Mouse (Mus musculus) small intestine, adult 10 weeks (tissue): Measurements from ENCODE around the gene Obox6. TPM values are rescaled to one million over a fixed set of nuclear protein-coding genes. Genes with fewer than 3 reads are reported as not detected.

Experiments
- polyA plus RNA-seq: library from polyadenylated mRNA; stranded (reverse); fragments of 350-450 nt; fragmentation: Illumina TruSeq; extraction: RNeasy Lipid Tissue Mini Kit (QIAGEN cat#74804); gene quantifications from one replicate; pipeline ENCODE4 v1.2.3, GENCODE M21; 2014; ENCODE audit warnings: low replicate concordance

Gene Obox6
- polyA plus RNA-seq = not detected

DNA sequence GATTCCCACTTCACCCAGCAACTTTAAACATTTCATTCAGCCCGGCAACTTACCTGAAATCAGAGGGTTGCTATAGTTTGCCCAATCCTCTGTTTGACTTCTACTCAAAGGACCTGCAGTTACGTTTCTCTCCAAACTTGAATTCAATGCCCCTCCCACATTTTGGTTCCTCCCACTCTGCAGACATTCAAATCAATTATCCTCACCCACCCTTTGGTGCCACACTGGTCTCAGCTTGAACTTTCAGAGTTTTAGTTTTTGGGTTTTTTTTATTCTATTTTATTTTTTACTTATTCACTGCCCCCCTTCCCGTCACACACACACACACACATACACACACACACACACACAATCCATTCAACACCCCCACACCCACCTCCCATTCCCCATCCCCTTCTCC lies at the start of gene Obox6:
Obox6 (minus strand) TSS at position 101 of the 400 bp plus-strand sequence.

DNA sequence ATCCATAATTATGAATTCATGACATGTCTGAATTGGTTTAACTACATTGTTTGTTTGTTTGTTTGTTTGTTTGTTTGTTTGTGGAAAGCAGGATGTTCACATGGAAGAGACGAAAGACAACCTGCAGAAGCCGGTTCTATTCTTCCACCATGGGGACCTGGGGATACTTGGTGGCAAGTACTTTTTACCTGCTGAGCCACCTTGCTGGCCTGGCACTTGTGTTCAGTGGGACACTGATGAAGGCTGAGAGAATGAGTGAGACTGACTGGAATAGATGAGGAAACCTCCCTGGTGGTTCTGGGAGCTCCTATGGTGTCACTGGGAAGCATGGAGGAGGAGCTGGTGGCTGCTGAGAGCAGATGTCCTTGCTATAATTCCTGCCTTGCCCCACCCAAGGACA lies 42.8 kb upstream of the Obox6 start, which contains the start of gene Crxos:
Crxos (plus strand) TSS at position 301 of the 400 bp plus-strand sequence.

DNA sequence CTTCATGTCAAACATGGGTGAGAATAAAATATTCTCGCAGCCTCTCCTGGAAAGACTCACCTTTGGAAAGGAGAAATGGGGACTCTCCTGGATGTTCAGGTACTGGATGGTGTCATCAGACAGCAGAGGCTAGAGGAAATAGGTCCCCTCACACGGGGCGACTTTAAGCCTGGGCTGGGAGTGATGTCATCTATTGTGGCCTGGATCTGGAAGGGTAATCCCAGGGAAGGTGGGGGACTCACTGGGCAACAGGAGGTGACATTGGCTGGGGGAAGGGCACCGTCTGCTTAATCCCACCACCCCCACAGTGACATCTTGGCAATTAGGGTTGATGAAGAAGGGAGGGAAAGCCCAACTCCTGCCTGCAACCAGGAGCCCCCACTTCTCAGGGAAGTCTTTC lies 40.3 kb upstream of the Obox6 start, which contains the start of gene Crx:
Crx (minus strand) TSS at position 213 of the 400 bp plus-strand sequence.

Other genes with a start within 250 kb of the Obox6 start
- gene Obox3, start 199.8 kb downstream of the Obox6 start, polyA plus RNA-seq = not detected
- not detected for gene Obox5, start 89.5 kb downstream of the Obox6 start, polyA plus RNA-seq
- gene Crx, start 40.3 kb upstream of the Obox6 start, polyA plus RNA-seq = not detected
- not detected for gene Crxos, start 42.9 kb upstream of the Obox6 start, polyA plus RNA-seq
- gene Selenow, start 82.7 kb upstream of the Obox6 start, polyA plus RNA-seq = 1.4 TPM
- gene Nop53, start 106.4 kb upstream of the Obox6 start, polyA plus RNA-seq = 6.2 TPM
- 4.9 TPM for gene Ehd2, start 127.9 kb upstream of the Obox6 start, polyA plus RNA-seq
- gene Bicra, start 208.2 kb upstream of the Obox6 start, polyA plus RNA-seq = 0.56 TPM
- not detected for gene Zfp541, start 222.1 kb upstream of the Obox6 start, polyA plus RNA-seq